Mouse (Mus musculus) thymus, adult 2 months (tissue): ENCODE measurements around the gene Afp.

Source experiments
- CTCF ChIP-seq: fragments of 200-500 bp; IDR thresholded peaks from 2 replicates; pipeline ENCODE4 v1.5.1; 2012; ENCODE audit warnings: mild to moderate bottlenecking, control low read depth, low read length, moderate library complexity, borderline replicate concordance; ENCODE audit not compliant: control insufficient read depth, poor library complexity, insufficient read depth; ENCODE audit errors: extremely low read depth
- POLR2A ChIP-seq: fragments of 200-500 bp; IDR thresholded peaks from 2 replicates; pipeline ENCODE4 v1.6.1; 2012; ENCODE audit warnings: mild to moderate bottlenecking, low read length, control low read depth, moderate library complexity; ENCODE audit not compliant: control insufficient read depth, poor library complexity, insufficient read depth; ENCODE audit errors: extremely low read depth

- TF ChIP-seq POLR2A (no peak), CTCF (no peak)
Observed at GRCm38 (mm10) chr5:90504742-90505141, 14.2 kb downstream of the Afp start.
